Mouse (Mus musculus) forebrain, embryonic 10.5 days (tissue): ENCODE results near the gene Aco2. TPM values are rescaled to one million over a fixed set of nuclear protein-coding genes. Genes with fewer than 3 reads are reported as not detected.
A peak's percentile ranks its signal among the peaks of the same experiment; 100 is the strongest.

Source experiments
- DNase-seq: peaks from one replicate; pipeline ENCODE4 v3.0.0-alpha.2; 2017; ENCODE audit warnings: low spot score; ENCODE audit errors: extremely low spot score
- H3K27ac ChIP-seq: fragments of 300-500 bp; sonication (generic); 2 replicates; pipeline ENCODE4 v1.5.1; 2016; ENCODE audit warnings: mild to moderate bottlenecking
- H3K27me3 ChIP-seq: fragments of 300-500 bp; sonication (generic); 2 replicates; pipeline ENCODE4 v1.6.1; 2016; ENCODE audit warnings: mild to moderate bottlenecking; ENCODE audit not compliant: poor library complexity, severe bottlenecking
- H3K36me3 ChIP-seq: fragments of 300-500 bp; sonication (generic); replicated peaks from 2 replicates; pipeline ENCODE4 v1.6.1; 2016; ENCODE audit warnings: mild to moderate bottlenecking, moderate library complexity
- H3K4me1 ChIP-seq: fragments of 300-500 bp; sonication (generic); 2 replicates; pipeline ENCODE4 v1.6.1; 2016
- H3K4me3 ChIP-seq: fragments of 300-500 bp; sonication (generic); 2 replicates; pipeline ENCODE4 v1.5.1; 2016; ENCODE audit warnings: mild to moderate bottlenecking, moderate library complexity
- H3K9me3 ChIP-seq: fragments of 300-500 bp; sonication (generic); 2 replicates; pipeline ENCODE4 v1.6.1; 2016; ENCODE audit warnings: mild to moderate bottlenecking, moderate library complexity
- WGBS: fragments of 180-500 bp; shearing (Covaris S2); methylation state at CpG from one replicate; pipeline ENCODE4 v1.1.7; 2016; 5-methylcytosine and 5-hydroxymethylcytosine counted together
- polyA plus RNA-seq: library from polyadenylated mRNA; unstranded; fragments of >200 nt; fragmentation: Nextera tagmentation; extraction: Ambion mirVana; gene quantifications from 2 replicates; pipeline ENCODE4 v1.2.1, GENCODE M21; 2016

Aco2 gene
- polyA plus RNA-seq, 1 experiment from 2014 or later, result 147 TPM

- Histone ChIP-seq H3K9me3 (no peaks in the 10 kb centered on the region), H3K27ac (peak overlapping the region; percentile 83), H3K36me3 (no peaks in the 10 kb centered on the region), H3K27me3 (peaks cover 41% of the 10 kb centered on the region), H3K4me3 (peak overlapping the region; percentile 49), H3K4me1 (peaks cover 48% of the 10 kb centered on the region)
- 1% methylated on average over 33 of the region's 33 CpGs for WGBS
- peak; percentile 72 for DNase-seq
Observed at GRCm38 (mm10) chr15:81836124-81836821, 35.8 kb upstream of the Aco2 start.

- H3K4me1 ChIP-seq, result peaks cover 45% of the 10 kb centered on the region
- no peak overlapping the region; the same call in 1 of the 2 replicates for H3K27ac ChIP-seq
- DNase-seq, result no peak
- 54% methylated on average over 7 of the region's 7 CpGs for WGBS
- H3K4me3 ChIP-seq, result peak overlapping the region; percentile 49
- H3K36me3 ChIP-seq, result no peaks in the 10 kb centered on the region
- H3K9me3 ChIP-seq, result no peaks in the 10 kb centered on the region
- peaks cover 41% of the 10 kb centered on the region for H3K27me3 ChIP-seq
Observed at GRCm38 (mm10) chr15:81836966-81837920, 34.9 kb upstream of the Aco2 start.

DNA sequence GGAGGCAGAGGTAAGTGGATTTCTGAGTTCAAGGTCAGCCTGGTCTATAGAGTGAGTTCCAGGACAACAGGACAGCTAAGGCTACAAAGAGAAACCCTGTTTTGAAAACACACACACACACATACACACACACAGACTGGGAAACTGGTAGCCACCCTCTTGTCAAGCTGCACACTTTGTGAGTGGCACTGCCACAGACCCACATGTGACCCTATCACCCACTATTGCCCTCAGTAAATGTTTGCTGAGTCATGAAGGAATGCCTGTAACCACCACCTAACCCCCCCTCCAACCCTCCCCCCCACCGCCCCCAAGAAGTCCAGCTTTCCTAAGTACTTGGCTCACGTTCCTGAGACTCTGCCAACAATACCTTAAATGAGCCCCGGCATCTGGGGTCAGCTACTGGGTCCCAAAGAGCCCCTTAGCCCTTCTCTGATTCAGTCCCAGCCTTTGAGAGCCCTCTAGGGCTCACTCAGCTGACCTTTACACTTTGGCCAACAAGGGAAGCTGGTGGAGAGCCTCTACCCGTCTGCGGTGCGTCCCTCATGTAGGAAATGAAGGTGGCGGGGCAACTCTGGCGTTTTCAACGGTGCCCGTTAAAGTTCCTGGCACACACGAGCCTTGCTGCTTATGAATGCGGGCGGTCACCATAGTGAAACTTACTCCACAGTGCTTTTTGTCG lies 33.4 kb upstream of the Aco2 start:
- Histone ChIP-seq H3K4me3 (no peak overlapping the region), H3K9me3 (no peaks in the 10 kb centered on the region), H3K4me1 (peaks cover 45% of the 10 kb centered on the region), H3K27me3 (peaks cover 40% of the 10 kb centered on the region), H3K36me3 (no peaks in the 10 kb centered on the region), H3K27ac (no peak overlapping the region)
- WGBS, result 80% methylated on average over 14 of the region's 14 CpGs
- no peak for DNase-seq

- Histone ChIP-seq H3K27ac (no peak overlapping the region), H3K4me1 (peaks cover 35% of the 10 kb centered on the region), H3K36me3 (no peaks in the 10 kb centered on the region), H3K4me3 (no peak overlapping the region), H3K27me3 (peaks cover 31% of the 10 kb centered on the region), H3K9me3 (no peaks in the 10 kb centered on the region)
- 77% methylated on average over 5 of the region's 5 CpGs for WGBS
- no peak for DNase-seq
Observed at GRCm38 (mm10) chr15:81839634-81840033, 32.5 kb upstream of the Aco2 start.

GRCm38 (mm10) chr15:81840306-81840705 lies 31.8 kb upstream of the Aco2 start:
- H3K27me3 ChIP-seq, result peaks cover 24% of the 10 kb centered on the region
- WGBS, result 92% methylated on average over 7 of the region's 7 CpGs

DNA sequence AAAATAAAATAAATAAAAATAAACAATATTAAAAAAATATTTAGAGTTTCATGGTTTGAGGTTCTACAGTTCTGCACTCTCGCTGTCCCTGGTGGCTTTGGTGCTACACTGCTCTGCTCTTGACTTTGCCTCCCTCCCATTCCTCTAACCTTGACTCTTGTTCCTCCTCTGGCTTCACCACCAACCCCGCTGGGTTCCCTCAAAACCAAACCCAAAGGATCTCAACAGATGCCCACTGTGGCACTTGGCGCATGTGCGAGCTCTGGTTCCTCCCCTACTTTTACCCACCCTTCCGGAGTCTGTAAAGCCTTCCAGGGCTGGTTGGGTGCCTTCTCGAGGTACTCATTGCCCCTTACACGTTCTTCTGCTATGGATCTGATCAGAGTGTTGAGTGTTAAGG lies 29.8 kb upstream of the Aco2 start:
- 87% methylated on average over 7 of the region's 7 CpGs for WGBS
- peaks cover 20% of the 10 kb centered on the region for H3K4me1 ChIP-seq
- no peak overlapping the region for H3K4me3 ChIP-seq
- DNase-seq, result no peak
- H3K36me3 ChIP-seq, result peaks cover 7% of the 10 kb centered on the region
- H3K27me3 ChIP-seq, result peaks cover 5% of the 10 kb centered on the region; the same call in 1 of the 2 replicates
- H3K27ac ChIP-seq, result no peak overlapping the region
- no peaks in the 10 kb centered on the region for H3K9me3 ChIP-seq

More at GRCm38 (mm10) chr15:81840306-81840705, 31.8 kb upstream of the Aco2 start:
- Histone ChIP-seq H3K4me3 (no peak overlapping the region), H3K9me3 (no peaks in the 10 kb centered on the region), H3K4me1 (peaks cover 33% of the 10 kb centered on the region), H3K36me3 (no peaks in the 10 kb centered on the region), H3K27ac (no peak overlapping the region)
- no peak for DNase-seq

DNA sequence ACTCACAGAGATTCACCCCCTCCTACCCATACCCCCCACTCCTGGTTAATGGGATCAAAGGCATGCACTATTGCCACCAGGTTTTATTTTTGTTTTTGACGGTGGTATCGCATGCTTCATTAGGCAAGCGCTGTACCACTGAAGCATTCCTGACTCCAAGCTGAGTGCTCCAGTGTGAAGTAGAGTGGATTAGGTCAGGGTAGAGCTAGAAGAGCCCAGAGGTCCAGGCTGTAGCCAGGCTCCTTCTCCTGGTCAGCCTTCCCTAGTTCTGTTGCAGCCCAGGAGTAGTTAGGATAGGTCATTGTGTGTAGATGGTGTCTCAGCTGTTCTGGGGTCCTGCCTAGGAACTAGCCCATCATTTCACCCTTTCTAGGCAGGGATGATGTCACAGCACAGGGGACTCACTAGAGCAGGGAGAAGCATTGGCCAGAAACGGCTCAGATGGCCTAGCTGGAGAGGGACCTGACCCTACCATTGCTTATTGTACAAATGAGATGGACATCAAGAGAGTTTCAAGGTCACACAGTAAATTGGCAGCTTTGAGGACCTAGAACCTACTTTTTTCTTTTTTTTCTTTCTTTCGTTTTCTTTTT lies 27.0 kb upstream of the Aco2 start:
- WGBS, result 69% methylated on average over 5 of the region's 5 CpGs
- Histone ChIP-seq H3K27me3 (no peaks in the 10 kb centered on the region), H3K4me3 (no peak overlapping the region), H3K27ac (no peak overlapping the region), H3K9me3 (no peaks in the 10 kb centered on the region), H3K36me3 (peaks cover 33% of the 10 kb centered on the region), H3K4me1 (peaks cover 11% of the 10 kb centered on the region)
- no peak for DNase-seq

GRCm38 (mm10) chr15:81845724-81846123 lies 26.4 kb upstream of the Aco2 start:
- WGBS, result 44% methylated on average over 4 of the region's 4 CpGs
- no peak for DNase-seq
- H3K27ac ChIP-seq, result peak overlapping the region; percentile 26; the same call in 1 of the 2 replicates

DNA sequence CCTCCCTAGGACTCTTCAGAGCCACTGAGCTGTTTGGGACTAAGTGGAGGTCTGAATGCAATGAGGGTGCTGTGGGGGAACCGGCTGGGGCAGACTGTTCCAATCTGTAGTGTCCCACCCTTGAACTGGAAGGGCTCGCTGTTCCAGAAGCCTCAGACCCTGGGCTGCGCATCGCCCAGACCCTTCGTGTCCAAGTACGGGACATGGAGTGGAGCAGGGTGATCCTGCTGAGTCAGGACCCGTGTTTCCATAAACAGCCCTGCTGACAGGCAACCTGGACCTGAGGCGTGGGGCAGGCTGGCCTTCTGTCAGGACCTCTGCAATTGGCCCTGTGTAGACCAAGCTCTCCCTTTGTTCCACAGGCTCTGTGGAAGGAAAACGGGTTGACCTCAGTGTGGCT lies 25.4 kb upstream of the Aco2 start:
- H3K27ac ChIP-seq, result no peak overlapping the region
- H3K4me3 ChIP-seq, result no peak overlapping the region
- DNase-seq, result no peak
- 92% methylated on average over 9 of the region's 9 CpGs for WGBS
- peaks cover 49% of the 10 kb centered on the region for H3K36me3 ChIP-seq
- H3K9me3 ChIP-seq, result no peaks in the 10 kb centered on the region
- peaks cover 11% of the 10 kb centered on the region for H3K4me1 ChIP-seq
- no peaks in the 10 kb centered on the region for H3K27me3 ChIP-seq

More at GRCm38 (mm10) chr15:81845724-81846123, 26.4 kb upstream of the Aco2 start:
- H3K4me1 ChIP-seq, result peaks cover 11% of the 10 kb centered on the region
- H3K9me3 ChIP-seq, result no peaks in the 10 kb centered on the region
- no peaks in the 10 kb centered on the region for H3K27me3 ChIP-seq
- peaks cover 39% of the 10 kb centered on the region for H3K36me3 ChIP-seq
- no peak overlapping the region for H3K4me3 ChIP-seq

DNA sequence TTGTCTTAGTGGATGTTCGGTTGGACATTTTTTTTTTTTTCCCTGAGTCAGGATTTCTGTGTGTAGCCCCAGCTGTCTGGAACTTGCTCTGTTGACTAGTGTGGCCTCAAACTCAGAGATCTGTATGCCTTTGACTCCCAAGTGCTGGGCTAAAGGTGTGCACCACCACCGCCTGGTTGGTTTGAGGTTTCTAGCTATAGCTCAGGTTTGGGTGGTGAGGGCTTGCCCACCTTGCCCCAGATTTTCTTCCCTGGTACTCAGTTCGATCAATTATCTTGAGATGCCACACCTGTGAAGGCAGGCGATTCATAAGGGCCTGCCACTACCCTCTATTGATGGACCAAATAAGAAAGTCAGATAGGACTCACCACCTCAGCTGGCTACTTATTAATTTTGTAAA lies 24.9 kb upstream of the Aco2 start:
- H3K4me1 ChIP-seq, result peaks cover 11% of the 10 kb centered on the region
- no peak overlapping the region for H3K4me3 ChIP-seq
- H3K36me3 ChIP-seq, result peaks cover 53% of the 10 kb centered on the region
- DNase-seq, result no peak
- no peaks in the 10 kb centered on the region for H3K27me3 ChIP-seq
- no peaks in the 10 kb centered on the region for H3K9me3 ChIP-seq
- no peak overlapping the region for H3K27ac ChIP-seq
- WGBS, result 89% methylated on average over 4 of the region's 4 CpGs

GRCm38 (mm10) chr15:81847861-81848260 lies 24.2 kb upstream of the Aco2 start:
- no peak overlapping the region for H3K27ac ChIP-seq
- no peak for DNase-seq
- H3K4me1 ChIP-seq, result peaks cover 11% of the 10 kb centered on the region
- no peaks in the 10 kb centered on the region for H3K27me3 ChIP-seq
- H3K36me3 ChIP-seq, result peaks cover 60% of the 10 kb centered on the region
- WGBS, result 90% methylated on average over 5 of the region's 5 CpGs
- no peak overlapping the region for H3K4me3 ChIP-seq
- no peaks in the 10 kb centered on the region for H3K9me3 ChIP-seq

DNA sequence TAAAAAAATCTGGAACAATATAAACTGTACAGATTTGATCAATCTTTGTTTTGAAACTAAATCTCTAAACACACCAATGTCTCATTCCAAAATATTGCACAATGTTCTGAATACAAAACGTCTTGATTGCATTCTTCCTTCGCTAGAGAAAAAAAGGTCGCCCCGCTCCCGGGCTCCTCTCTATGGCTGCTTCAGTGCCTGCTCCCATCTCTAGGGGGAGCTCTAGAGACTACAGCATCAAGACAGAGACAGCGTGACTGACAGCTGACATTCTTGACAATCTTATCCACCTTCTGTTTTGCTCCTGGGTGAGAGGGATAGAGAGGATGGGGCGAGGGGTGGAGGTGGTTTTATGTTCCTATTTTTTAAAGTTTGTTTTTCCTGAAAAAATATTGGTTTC lies 23.8 kb upstream of the Aco2 start:
- DNase-seq, result peak; percentile 34
- H3K9me3 ChIP-seq, result no peaks in the 10 kb centered on the region
- 53% methylated on average over 7 of the region's 7 CpGs for WGBS
- H3K4me1 ChIP-seq, result peaks cover 11% of the 10 kb centered on the region
- no peak overlapping the region for H3K27ac ChIP-seq
- peaks cover 65% of the 10 kb centered on the region for H3K36me3 ChIP-seq
- no peak overlapping the region for H3K4me3 ChIP-seq
- H3K27me3 ChIP-seq, result no peaks in the 10 kb centered on the region
